Mouse (Mus musculus) stomach, embryonic 14.5 days (tissue): Measurements from ENCODE around the gene Dgkb. TPM values are rescaled to one million over a fixed set of nuclear protein-coding genes. Genes with fewer than 3 reads are reported as not detected.

ENCODE experiments used
- ATAC-seq: fragments of 200-750 bp; cut with Nextera tagmentation; 2 replicates; pipeline ENCODE4 v1.8.0; 2017; ENCODE audit warnings: low read depth, moderate TSS enrichment; ENCODE audit not compliant: insufficient number of reproducible peaks, insufficient read depth, low FRiP score
- H3K27ac ChIP-seq: fragments of 300-500 bp; sonication (generic); 2 replicates; pipeline ENCODE4 v1.5.1; 2014; ENCODE audit warnings: mild to moderate bottlenecking, low read length, moderate library complexity, mixed read lengths
- H3K27me3 ChIP-seq: fragments of 300-500 bp; sonication (generic); 2 replicates; pipeline ENCODE4 v1.6.1; 2014; ENCODE audit warnings: low read length, control low read depth, mixed read lengths; ENCODE audit not compliant: control insufficient read depth, insufficient read depth
- H3K36me3 ChIP-seq: fragments of 300-500 bp; sonication (generic); 2 replicates; pipeline ENCODE4 v1.6.1; 2014; ENCODE audit warnings: mild to moderate bottlenecking, control low read depth, low read length, moderate library complexity, mixed read lengths; ENCODE audit not compliant: control insufficient read depth, insufficient read depth
- H3K4me1 ChIP-seq: fragments of 300-500 bp; sonication (generic); 2 replicates; pipeline ENCODE4 v1.6.1; 2014; ENCODE audit warnings: low read length, control low read depth, mixed read lengths; ENCODE audit not compliant: control insufficient read depth, insufficient read depth
- H3K4me2 ChIP-seq: fragments of 300-500 bp; sonication (generic); replicated peaks from 2 replicates; pipeline ENCODE4 v1.6.1; 2014; ENCODE audit warnings: low read depth, low read length, control low read depth
- H3K4me3 ChIP-seq: fragments of 300-500 bp; sonication (generic); 2 replicates; pipeline ENCODE4 v1.5.1; 2014; ENCODE audit warnings: low read depth, low read length, control low read depth
- H3K9ac ChIP-seq: fragments of 300-500 bp; sonication (generic); replicated peaks from 2 replicates; pipeline ENCODE4 v1.6.1; 2014; ENCODE audit warnings: low read depth, mild to moderate bottlenecking, control low read depth, low read length, moderate library complexity, mixed read lengths
- H3K9me3 ChIP-seq: fragments of 300-500 bp; sonication (generic); 2 replicates; pipeline ENCODE4 v1.6.1; 2016; ENCODE audit warnings: low read depth, low read length, control low read depth; ENCODE audit not compliant: control insufficient read depth
- WGBS: fragments of 180-500 bp; shearing (Covaris S2); extraction: QIAGEN DNeasy Blood & Tissue Kit; methylation state at CpG from one replicate; pipeline ENCODE4 v1.1.7; 2014; 5-methylcytosine and 5-hydroxymethylcytosine counted together
- polyA plus RNA-seq: library from polyadenylated mRNA; unstranded; fragments of >200 nt; fragmentation: Nextera tagmentation; extraction: Ambion mirVana; gene quantifications from 2 replicates; pipeline ENCODE4 v1.2.1, GENCODE M21; 2014

Dgkb gene
- polyA plus RNA-seq, 1 experiment from 2014 or later = 1.6 TPM

- Histone ChIP-seq H3K27ac (no peak overlapping the region), H3K36me3 (no peaks in the 10 kb centered on the region), H3K27me3 (no peaks in the 10 kb centered on the region), H3K9me3 (no peaks in the 10 kb centered on the region), H3K4me2 (peak overlapping the region; percentile 79), H3K4me1 (0 out of 2 replicates have a peak, but pooled peaks cover 4% of the 10 kb centered on the region), H3K4me3 (peak overlapping the region; percentile 34), H3K9ac (no peak overlapping the region)
- no peak for ATAC-seq
- WGBS = 8% methylated on average over 10 of the region's 10 CpGs
Measured at GRCm38 (mm10) chr12:37881376-37881775, 63.9 kb downstream of the Dgkb start.

- 41% methylated on average over 1 of the region's 1 CpGs for WGBS
- Histone ChIP-seq H3K36me3 (no peaks in the 10 kb centered on the region), H3K9ac (no peak overlapping the region), H3K27ac (no peak overlapping the region), H3K4me1 (0 out of 2 replicates have a peak, but pooled peaks cover 4% of the 10 kb centered on the region), H3K4me2 (no peak overlapping the region), H3K4me3 (no peak overlapping the region), H3K9me3 (no peaks in the 10 kb centered on the region), H3K27me3 (no peaks in the 10 kb centered on the region)
- ATAC-seq = no peak
Measured at GRCm38 (mm10) chr12:37882796-37883195, 65.3 kb downstream of the Dgkb start.

GRCm38 (mm10) chr12:37883781-37884180 lies 66.3 kb downstream of the Dgkb start:
- ATAC-seq = no peak
- Histone ChIP-seq H3K4me3 (no peak overlapping the region), H3K9me3 (no peaks in the 10 kb centered on the region), H3K4me1 (0 out of 2 replicates have a peak, but pooled peaks cover 4% of the 10 kb centered on the region), H3K4me2 (no peak overlapping the region), H3K27me3 (no peaks in the 10 kb centered on the region), H3K27ac (no peak overlapping the region), H3K36me3 (no peaks in the 10 kb centered on the region), H3K9ac (no peak overlapping the region)
- WGBS = 66% methylated on average over 4 of the region's 4 CpGs

- Histone ChIP-seq H3K9ac (no peak overlapping the region), H3K36me3 (no peaks in the 10 kb centered on the region), H3K4me1 (no peaks in the 10 kb centered on the region), H3K4me3 (no peak overlapping the region), H3K27ac (no peak overlapping the region), H3K9me3 (no peaks in the 10 kb centered on the region), H3K4me2 (no peak overlapping the region), H3K27me3 (no peaks in the 10 kb centered on the region)
- ATAC-seq = no peak
Measured at GRCm38 (mm10) chr12:37888591-37888990, 71.1 kb downstream of the Dgkb start.

GRCm38 (mm10) chr12:37889431-37889830 lies 71.9 kb downstream of the Dgkb start:
- H3K9ac ChIP-seq = no peak overlapping the region
- H3K4me1 ChIP-seq = no peaks in the 10 kb centered on the region
- H3K27me3 ChIP-seq = no peaks in the 10 kb centered on the region
- no peak for ATAC-seq
- no peaks in the 10 kb centered on the region for H3K36me3 ChIP-seq
- no peak overlapping the region for H3K27ac ChIP-seq
- H3K9me3 ChIP-seq = no peaks in the 10 kb centered on the region
- 82% methylated on average over 4 of the region's 4 CpGs for WGBS
- no peak overlapping the region for H3K4me2 ChIP-seq
- no peak overlapping the region for H3K4me3 ChIP-seq

GRCm38 (mm10) chr12:37891336-37891735 lies 73.8 kb downstream of the Dgkb start:
- Histone ChIP-seq H3K36me3 (no peaks in the 10 kb centered on the region), H3K4me1 (no peaks in the 10 kb centered on the region), H3K4me3 (no peak overlapping the region), H3K27me3 (no peaks in the 10 kb centered on the region), H3K9ac (no peak overlapping the region), H3K27ac (no peak overlapping the region), H3K4me2 (no peak overlapping the region), H3K9me3 (no peaks in the 10 kb centered on the region)
- ATAC-seq = no peak
- 86% methylated on average over 3 of the region's 3 CpGs for WGBS

- Histone ChIP-seq H3K4me2 (no peak overlapping the region), H3K4me3 (no peak overlapping the region), H3K4me1 (no peaks in the 10 kb centered on the region), H3K9me3 (no peaks in the 10 kb centered on the region), H3K27ac (no peak overlapping the region), H3K9ac (no peak overlapping the region), H3K27me3 (no peaks in the 10 kb centered on the region), H3K36me3 (no peaks in the 10 kb centered on the region)
- 89% methylated on average over 2 of the region's 2 CpGs for WGBS
- ATAC-seq = no peak
Measured at GRCm38 (mm10) chr12:37942163-37942562, 124.6 kb downstream of the Dgkb start.

- 77% methylated on average over 4 of the region's 4 CpGs for WGBS
- H3K4me3 ChIP-seq = no peak overlapping the region
- H3K9ac ChIP-seq = no peak overlapping the region
- no peak overlapping the region for H3K27ac ChIP-seq
- H3K36me3 ChIP-seq = no peaks in the 10 kb centered on the region
- no peak for ATAC-seq
- no peaks in the 10 kb centered on the region for H3K27me3 ChIP-seq
- H3K9me3 ChIP-seq = peaks cover 6% of the 10 kb centered on the region; the same call in 1 of the 2 replicates
- no peaks in the 10 kb centered on the region for H3K4me1 ChIP-seq
- no peak overlapping the region for H3K4me2 ChIP-seq
Measured at GRCm38 (mm10) chr12:37956193-37956592, 138.7 kb downstream of the Dgkb start.

- Histone ChIP-seq H3K4me3 (no peak overlapping the region), H3K4me1 (no peaks in the 10 kb centered on the region), H3K9ac (no peak overlapping the region), H3K36me3 (no peaks in the 10 kb centered on the region), H3K9me3 (no peaks in the 10 kb centered on the region), H3K27me3 (no peaks in the 10 kb centered on the region), H3K27ac (no peak overlapping the region), H3K4me2 (no peak overlapping the region)
- ATAC-seq = no peak
- WGBS = 65% methylated on average over 1 of the region's 1 CpGs
Measured at GRCm38 (mm10) chr12:37971482-37971881, 154.0 kb downstream of the Dgkb start.
